Mouse (Mus musculus) E14TG2a.4 (cell line): ENCODE measurements around the gene Zcchc4.

Source experiments
- CTCF ChIP-seq: conservative IDR thresholded peaks from 2 replicates; pipeline ENCODE4 v1.5.1; 2014; ENCODE audit warnings: low read length
- POU5F1 ChIP-seq: IDR thresholded peaks from 2 replicates; pipeline ENCODE4 v1.6.1; 2014; ENCODE audit warnings: low read length, borderline replicate concordance

DNA sequence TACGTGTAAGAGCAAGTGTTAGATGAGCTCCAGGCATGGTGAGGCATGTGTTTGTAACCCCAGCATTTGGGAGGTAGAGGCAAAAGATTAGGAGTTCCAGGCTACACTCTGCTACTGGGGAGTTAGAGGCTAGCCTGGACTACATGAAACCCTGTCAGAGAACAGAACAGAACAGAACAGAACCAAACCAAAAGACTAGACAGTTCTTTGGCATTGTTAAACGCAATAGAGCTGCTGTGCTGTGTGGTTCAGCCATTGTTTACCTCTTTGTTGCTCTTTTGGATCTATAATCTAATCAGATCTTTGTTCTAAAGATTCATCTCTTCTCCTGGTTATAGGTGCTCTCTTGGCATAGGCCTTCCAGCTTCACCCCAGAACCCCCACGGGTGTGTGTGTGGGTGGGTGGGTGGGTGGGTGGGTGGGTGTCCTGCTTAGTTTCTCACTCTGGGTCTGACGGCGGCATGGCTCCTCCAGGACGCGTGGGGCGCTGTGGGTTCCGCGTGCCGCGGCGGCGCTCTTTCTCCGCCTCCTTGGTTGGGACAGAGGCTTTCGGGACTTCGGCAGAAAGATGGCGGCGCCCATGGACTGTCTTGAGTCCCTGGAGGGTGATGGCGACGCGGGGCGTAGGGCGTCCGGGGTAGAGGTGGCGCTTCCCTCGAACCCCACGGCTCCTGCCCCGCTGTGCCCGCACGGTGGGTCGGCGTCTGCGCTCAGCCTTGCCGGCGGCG, 7.5 kb downstream of the Zcchc4 start:
- TF ChIP-seq CTCF (no peak), POU5F1 (no peak)
